Comparison of ENCODE assay signal across 8 mouse cellular contexts in genomic region chr4:41707011-41707535, GRCm38 (mm10). TPM values are rescaled to one million over a fixed set of nuclear protein-coding genes. Genes with fewer than 3 reads are reported as not detected.
DNase-seq lines count a peak whose midpoint lies in the region; ATAC-seq lines count a peak whose summit lies in the region.

No protein-coding gene starts in this region.

- H3K4me3 ChIP-seq in liver, embryonic 11.5 days (ENCODE audit: low read depth, low read length), result no peak overlapping the region

- whole genome bisulfite sequencing in liver, embryonic 11.5 days, result 6% methylated on average over 13 of the region's 13 CpGs

- peaks cover 18% of the 10 kb centered on the region for H3K27me3 ChIP-seq in liver, embryonic 11.5 days (replicated peaks; ENCODE audit: control insufficient read depth, insufficient read depth, low read length)

- no peaks in the 10 kb centered on the region for H3K36me3 ChIP-seq in liver, embryonic 11.5 days (ENCODE audit: control insufficient read depth, insufficient read depth, low read length)

- peak; percentile 59 for DNase-seq in adrenal gland, adult 2 months
- DNase-seq in embryo, embryonic 9.5 days (ENCODE audit: extremely low spot score), result peak; percentile 76
- DNase-seq in kidney, adult 9 months, result peak; percentile 84
- DNase-seq in liver, embryonic 11.5 days (ENCODE audit: low spot score), result peak; percentile 56
- peak; percentile 74 for DNase-seq in naive thymus-derived CD4-positive, alpha-beta T cell, adult 2 months (ENCODE audit: low read depth)
- DNase-seq in thymus, adult 18-20 months, result peak; percentile 46 to 62

- H3K27ac ChIP-seq in liver, embryonic 11.5 days (ENCODE audit: low read depth, low read length), result no peak overlapping the region

- H3K4me2 ChIP-seq in liver, embryonic 11.5 days, result peak overlapping the region; percentile 1; the same call in 1 of the 2 replicates

- peak; percentile 72 for ATAC-seq in CD4-positive, CD25-positive, alpha-beta regulatory T cell, adult 4 months
- peak; percentile 75 for ATAC-seq in granulocyte monocyte progenitor cell, adult 5-6 weeks (replicated peaks; ENCODE audit: poor library complexity, severe bottlenecking)
- ATAC-seq in liver, embryonic 11.5 days (replicated peaks; ENCODE audit: low FRiP score), result peak; percentile 70

- H3K9me3 ChIP-seq in liver, embryonic 11.5 days (ENCODE audit: control insufficient read depth, low read length), result no peaks in the 10 kb centered on the region

- H3K4me1 ChIP-seq in liver, embryonic 11.5 days (replicated peaks; ENCODE audit: control insufficient read depth, insufficient read depth, low read length), result peaks cover 5% of the 10 kb centered on the region

- H3K9ac ChIP-seq in liver, embryonic 11.5 days (ENCODE audit: low read depth, low read length), result no peak overlapping the region

RNA-seq across cellular contexts. Expression of gene Rpp25l, which starts 6.3 kb away (rescaled TPM):
- polyA plus RNA-seq in CD4-positive, CD25-positive, alpha-beta regulatory T cell, adult 4 months (2017; shearing (Covaris generic)), result 10 to 100 TPM; 57.2 to 58.2 TPM
- total RNA-seq in adrenal gland, adult 2 months (2021), result 10 to 100 TPM; 31.0 to 38.6 TPM
- 61.9 and 70.1 TPM in 2 replicates for polyA plus RNA-seq in adrenal gland, adult 2 months (2012; rRNA removed)
- total RNA-seq in granulocyte monocyte progenitor cell, adult 5-6 weeks (2014; fragmentation: Nextera tagmentation), result 23.0 and 45.3 TPM in 2 replicates
- 15.0 and 20.1 TPM in 2 replicates for total RNA-seq in granulocyte monocyte progenitor cell, adult 5-6 weeks (2017)
- 67.8 and 71.2 TPM in 2 replicates for polyA plus RNA-seq in liver, embryonic 11.5 days (2014; fragmentation: Nextera tagmentation; extraction: Ambion mirVana)

RNA-seq across cellular contexts. Expression of gene Il11ra1, which starts 7.3 kb away (rescaled TPM):
- 10 to 100 TPM in 1 of 2 experiments, 1 to 10 TPM in 1; 10.0 to 14.0 TPM for polyA plus RNA-seq in CD4-positive, CD25-positive, alpha-beta regulatory T cell, adult 4 months (2017; shearing (Covaris generic))
- total RNA-seq in adrenal gland, adult 2 months (2021), result 10 to 100 TPM; 53.0 to 90.8 TPM
- polyA plus RNA-seq in adrenal gland, adult 2 months (2012; rRNA removed), result 198 and 290 TPM in 2 replicates
- total RNA-seq in granulocyte monocyte progenitor cell, adult 5-6 weeks (2014; fragmentation: Nextera tagmentation), result 66.9 and 71.4 TPM in 2 replicates
- 102 and 103 TPM in 2 replicates for total RNA-seq in granulocyte monocyte progenitor cell, adult 5-6 weeks (2017)
- 66.8 and 72.9 TPM in 2 replicates for polyA plus RNA-seq in liver, embryonic 11.5 days (2014; fragmentation: Nextera tagmentation; extraction: Ambion mirVana)

RNA-seq across cellular contexts. Expression of gene Cntfr, which starts 10.2 kb away (rescaled TPM):
- polyA plus RNA-seq in CD4-positive, CD25-positive, alpha-beta regulatory T cell, adult 4 months (2017; shearing (Covaris generic)), result not detected
- 10 to 100 TPM; 37.6 to 62.3 TPM for total RNA-seq in adrenal gland, adult 2 months (2021)
- polyA plus RNA-seq in adrenal gland, adult 2 months (2012; rRNA removed), result 70.6 and 72.3 TPM in 2 replicates
- total RNA-seq in granulocyte monocyte progenitor cell, adult 5-6 weeks (2014; fragmentation: Nextera tagmentation), result not detected in 2 replicates
- not detected in 2 replicates for total RNA-seq in granulocyte monocyte progenitor cell, adult 5-6 weeks (2017)
- polyA plus RNA-seq in liver, embryonic 11.5 days (2014; fragmentation: Nextera tagmentation; extraction: Ambion mirVana), result 5.2 and 6.0 TPM in 2 replicates

RNA-seq across cellular contexts. Expression of gene Dctn3, which starts 15.9 kb away (rescaled TPM):
- polyA plus RNA-seq in CD4-positive, CD25-positive, alpha-beta regulatory T cell, adult 4 months (2017; shearing (Covaris generic)), result 10 to 100 TPM; 91.6 to 93.7 TPM
- 100 to 1,000 TPM; 105 to 128 TPM for total RNA-seq in adrenal gland, adult 2 months (2021)
- 51.7 and 60.7 TPM in 2 replicates for polyA plus RNA-seq in adrenal gland, adult 2 months (2012; rRNA removed)
- 56.6 and 61.4 TPM in 2 replicates for total RNA-seq in granulocyte monocyte progenitor cell, adult 5-6 weeks (2014; fragmentation: Nextera tagmentation)
- 45.6 and 72.8 TPM in 2 replicates for total RNA-seq in granulocyte monocyte progenitor cell, adult 5-6 weeks (2017)
- 107 and 118 TPM in 2 replicates for polyA plus RNA-seq in liver, embryonic 11.5 days (2014; fragmentation: Nextera tagmentation; extraction: Ambion mirVana)

RNA-seq across cellular contexts. Expression of gene Arid3c, which starts 23.9 kb away (rescaled TPM):
- not detected for polyA plus RNA-seq in CD4-positive, CD25-positive, alpha-beta regulatory T cell, adult 4 months (2017; shearing (Covaris generic))
- total RNA-seq in adrenal gland, adult 2 months (2021), result not detected
- polyA plus RNA-seq in adrenal gland, adult 2 months (2012; rRNA removed), result not detected in 2 replicates
- total RNA-seq in granulocyte monocyte progenitor cell, adult 5-6 weeks (2014; fragmentation: Nextera tagmentation), result not detected in 2 replicates
- total RNA-seq in granulocyte monocyte progenitor cell, adult 5-6 weeks (2017), result not detected in 2 replicates
- not detected in 2 replicates for polyA plus RNA-seq in liver, embryonic 11.5 days (2014; fragmentation: Nextera tagmentation; extraction: Ambion mirVana)

Comparison
In these comparisons a context has a peak if more than half of its experiments do, and no peak if none do; other contexts are left out.
1. RNA of gene Cntfr, which starts 10.2 kb away (polyA plus RNA-seq): 70.6 to 72.3 TPM in adrenal gland, adult 2 months; 5.2 to 6.0 TPM in liver, embryonic 11.5 days and not detected in CD4-positive, CD25-positive, alpha-beta regulatory T cell, adult 4 months; every median in the first group is over 10 times any median in the second.
2. Peak in every context shown above with its lines, with median percentiles within 50 percentile points of each other: ATAC-seq and DNase-seq.